Mouse (Mus musculus) left cerebral cortex, postnatal 14 days (tissue): ENCODE data around the gene Ppef2. TPM values are rescaled to one million over a fixed set of nuclear protein-coding genes. Genes with fewer than 3 reads are reported as not detected.

Experiments
- DNase-seq, 2 experiments: peaks; one replicate each; pipeline ENCODE4 v3.0.0; 2021 to 2022; ENCODE audit warnings: low spot score in 2 of 2, mixed read lengths in 1 of 2
- intact Hi-C: fragments of 180-260 bp; cut with DNase I; formaldehyde crosslinking; loops from one replicate; pipeline ENCODE4 v1.15.1; 2025
- total RNA-seq, 2 experiments: library from RNA; stranded (reverse); gene quantifications; 2 replicates each; pipeline ENCODE4 v1.2.3; 2021

Ppef2 gene
- total RNA-seq, 2 experiments from 2014 or later = 0.23 to 1.0 TPM

DNA sequence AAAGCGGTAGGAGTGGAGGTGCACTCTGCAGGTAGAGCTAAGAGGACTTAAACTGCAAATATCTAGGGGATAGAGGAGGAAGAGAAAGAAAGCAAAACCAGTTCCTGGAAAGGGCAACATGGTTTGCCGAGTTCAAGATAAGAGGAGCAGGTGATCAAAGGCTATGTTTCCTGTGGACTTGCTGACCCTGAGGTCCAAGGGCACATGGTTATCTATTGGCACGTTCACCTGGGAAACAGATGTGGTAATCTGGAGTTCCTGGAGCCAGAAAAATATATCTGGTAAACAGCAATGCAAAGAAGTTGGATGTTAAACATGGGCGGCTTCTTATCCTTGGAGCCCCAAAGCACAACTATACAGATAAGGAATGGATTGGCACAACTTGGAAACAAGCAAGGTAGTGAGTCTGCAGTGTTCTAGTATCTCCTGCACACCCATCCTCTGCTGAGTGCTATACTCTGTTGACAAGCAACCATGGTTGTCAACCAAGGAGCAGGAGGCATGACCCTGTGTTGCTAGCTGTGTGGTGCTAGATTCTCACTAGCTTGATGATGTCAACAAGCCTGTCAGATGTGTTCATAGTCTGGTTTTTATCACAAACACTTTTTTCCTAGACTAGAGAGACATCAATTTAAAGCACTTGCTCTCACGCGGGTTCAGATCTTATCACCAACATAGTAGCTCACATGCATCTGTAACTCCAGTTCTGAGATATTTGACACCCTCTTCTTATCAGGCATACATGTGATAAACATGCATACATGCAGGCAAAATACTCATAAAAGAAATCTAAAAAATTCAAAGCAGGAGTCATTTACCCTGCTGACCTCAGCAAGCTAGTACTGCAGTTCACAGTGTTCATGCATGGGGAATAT, 51.7 kb downstream of the Ppef2 start:
- DNase-seq = no peak
- intact Hi-C loops = no loop called here

GRCm38 (mm10) chr5:92198266-92198665, 57.8 kb downstream of the Ppef2 start:
- intact Hi-C loops = loop anchor here (5.0 to 10.0 kb wide), 2 partner anchors 39 to 97 kb away; no protein-coding TSS in a partner anchor

DNA sequence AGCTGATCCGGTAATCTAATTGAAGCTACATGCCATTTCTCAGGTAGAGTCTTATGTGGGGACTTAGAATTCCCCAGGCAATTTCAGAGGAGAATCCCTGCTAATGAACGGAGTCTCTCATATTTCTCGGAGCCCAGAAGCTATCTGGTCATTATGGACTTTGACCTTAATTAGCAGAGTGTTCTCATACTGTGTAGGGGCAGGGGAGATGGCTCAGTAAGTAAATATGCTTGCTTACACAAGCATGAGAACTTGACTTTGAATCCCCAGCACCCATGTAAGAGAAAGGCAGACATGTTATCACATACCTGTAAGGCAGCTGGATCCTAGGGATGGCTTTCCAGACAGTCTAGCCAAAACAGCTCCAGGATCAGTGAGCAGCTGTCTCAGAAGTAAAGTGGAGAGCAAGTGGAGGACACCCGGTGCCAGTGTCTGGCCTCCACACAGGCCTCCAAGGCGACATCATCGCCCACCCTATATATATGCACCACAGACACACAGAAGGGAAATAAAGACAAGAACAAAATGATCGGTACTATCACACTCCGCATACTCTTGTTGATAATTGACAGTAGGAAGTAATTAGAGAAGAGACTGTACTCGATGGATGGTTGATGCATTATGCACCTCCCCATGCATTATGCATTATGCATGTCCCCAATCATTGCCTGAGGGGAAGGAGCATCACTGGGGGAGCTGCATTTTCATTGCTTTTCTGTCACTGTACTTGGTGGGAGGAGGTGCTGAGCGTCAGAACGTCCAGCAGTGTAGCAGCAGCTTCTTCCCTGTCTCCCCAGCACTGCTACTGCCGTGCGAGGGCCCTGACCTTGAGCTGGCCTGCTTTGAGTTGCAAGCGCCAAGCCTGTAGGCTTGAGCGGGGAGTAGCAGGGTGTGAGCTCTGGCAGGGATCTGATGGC, 58.9 kb downstream of the Ppef2 start:
- no peak for DNase-seq
- intact Hi-C loops = loop anchor here (5.0 to 10.0 kb wide), 2 partner anchors 40 to 98 kb away; no protein-coding TSS in a partner anchor

More at GRCm38 (mm10) chr5:92198266-92198665, 57.8 kb downstream of the Ppef2 start:
- DNase-seq = no peak

GRCm38 (mm10) chr5:92195716-92196115, 60.4 kb downstream of the Ppef2 start:
- intact Hi-C loops = loop anchor here (5.0 to 10.0 kb wide), 2 partner anchors 42 to 99 kb away; no protein-coding TSS in a partner anchor
- peak; percentile 34 to 39 for DNase-seq

DNA sequence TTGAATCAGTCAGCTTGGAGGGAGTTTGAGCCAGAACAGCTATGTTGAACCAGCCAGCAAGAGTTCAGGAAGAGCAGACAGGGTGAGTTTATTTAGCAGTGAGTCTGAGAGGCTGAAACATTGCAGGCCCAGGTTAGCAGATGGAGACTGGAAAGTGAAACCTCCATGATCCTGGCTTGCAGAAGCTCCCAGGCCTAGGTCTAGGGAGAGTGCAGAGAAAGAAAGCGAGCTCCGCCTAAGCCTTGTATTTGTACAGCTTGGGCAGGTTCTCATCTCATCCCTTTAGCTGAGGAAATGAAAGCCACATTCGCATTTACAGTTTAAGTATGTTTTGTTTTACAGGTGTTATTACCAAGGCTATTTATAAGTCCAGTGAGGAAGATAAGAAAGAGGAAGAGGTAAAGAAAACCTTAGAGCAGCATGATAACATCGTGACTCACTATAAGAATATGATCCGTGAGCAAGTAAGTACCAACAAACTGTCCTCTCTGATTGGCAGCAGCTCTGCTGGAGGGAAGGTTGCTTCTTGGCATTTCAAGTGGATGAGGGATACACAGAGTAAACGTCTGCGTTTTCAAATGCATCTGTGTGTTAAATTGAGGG, 67.1 kb downstream of the Ppef2 start:
- intact Hi-C loops = no loop called here
- no peak for DNase-seq

- intact Hi-C loops = no loop called here
- no peak for DNase-seq
These were observed 72.8 kb downstream of the Ppef2 start for GRCm38 (mm10) chr5:92183071-92183830.

Other genes with a start within 250 kb of the Ppef2 start
- 10 to 100 TPM; 61.9 to 68.6 TPM for gene Cdkl2, start 212.4 kb downstream of the Ppef2 start, total RNA-seq
- 100 to 1,000 TPM; 176 to 179 TPM for gene G3bp2, start 172.6 kb downstream of the Ppef2 start, total RNA-seq
- gene Uso1, start 118.3 kb downstream of the Ppef2 start, total RNA-seq = 10 to 100 TPM; 65.8 to 66.1 TPM
- not detected for gene U90926, start 40.9 kb downstream of the Ppef2 start, total RNA-seq
- 10 to 100 TPM; 26.6 to 30.7 TPM for gene Naaa, start 21.9 kb upstream of the Ppef2 start, total RNA-seq
- gene Sdad1, start 54.2 kb upstream of the Ppef2 start, total RNA-seq = 10 to 100 TPM; 18.6 to 20.2 TPM
- gene Cxcl9, start 71.8 kb upstream of the Ppef2 start, total RNA-seq = not detected
- gene Art3, start 75.5 kb upstream of the Ppef2 start, total RNA-seq = 10 to 100 TPM; 10.2 to 11.8 TPM
- gene Cxcl10, start 92.6 kb upstream of the Ppef2 start, total RNA-seq = not detected
- 10 to 100 TPM; 25.6 to 29.5 TPM for gene Nup54, start 178.9 kb upstream of the Ppef2 start, total RNA-seq